Mouse (Mus musculus) kidney, postnatal 36 days (tissue): ENCODE measurements around the gene Foxp1.

Experiments used
- DNase-seq, 2 experiments: peaks; one replicate each; pipeline ENCODE4 v3.0.0; 2021 to 2022; ENCODE audit warnings: mixed read lengths in 2 of 2

Foxp1 gene

DNA sequence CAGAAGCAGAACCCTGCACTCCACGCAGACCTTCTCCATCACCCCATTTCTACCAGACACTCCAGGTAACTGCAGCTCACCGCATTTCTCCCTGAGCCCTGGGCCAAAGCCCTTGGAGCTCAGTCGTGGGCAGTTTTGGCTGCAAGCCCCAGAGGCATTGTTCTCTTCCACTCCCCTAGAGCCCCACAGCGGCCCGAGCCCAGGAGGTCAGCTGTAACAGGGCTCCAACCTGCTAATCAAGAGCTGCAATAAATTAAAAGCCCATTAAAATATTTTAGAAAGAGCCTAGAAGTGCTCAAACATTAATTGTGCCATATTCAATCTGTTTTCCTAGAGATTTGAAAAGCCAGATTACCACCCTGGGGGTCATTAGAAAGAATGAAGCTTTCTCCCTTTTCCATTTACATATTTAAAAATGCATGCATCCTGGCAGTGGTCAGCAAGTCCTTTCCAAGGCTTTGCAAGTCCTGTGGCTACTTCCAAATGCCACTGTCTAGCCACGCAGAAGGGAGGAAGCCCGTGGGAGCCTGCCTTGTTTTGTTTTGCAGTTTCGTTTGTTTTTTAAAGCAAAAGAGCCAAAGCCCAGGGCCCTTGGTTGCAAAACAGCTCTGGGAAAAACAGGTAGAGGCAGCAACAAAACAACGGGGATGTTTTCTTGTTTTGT lies 83.2 kb downstream of the Foxp1 start:
- DNase-seq = peak; percentile 34 to 53

DNA sequence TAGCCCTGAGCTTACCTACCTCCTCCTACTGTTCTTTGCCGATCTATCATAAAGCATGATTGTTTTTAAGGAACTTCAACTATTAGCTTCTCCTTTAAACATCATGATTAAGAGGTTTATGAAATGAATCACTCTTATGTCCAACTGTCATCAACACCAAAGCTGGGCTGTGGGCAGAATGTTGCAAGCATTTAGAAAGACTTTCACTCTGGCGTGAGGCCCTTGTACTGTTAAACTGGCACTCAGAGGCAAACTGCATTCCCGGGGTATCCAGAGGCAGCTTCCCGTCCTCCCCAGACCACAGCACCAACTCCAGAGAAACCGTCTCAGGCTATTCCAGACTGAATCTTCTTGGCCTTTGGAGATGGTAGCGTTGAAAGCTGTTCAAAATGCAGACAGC lies 86.2 kb downstream of the Foxp1 start:
- DNase-seq = no peak

DNA sequence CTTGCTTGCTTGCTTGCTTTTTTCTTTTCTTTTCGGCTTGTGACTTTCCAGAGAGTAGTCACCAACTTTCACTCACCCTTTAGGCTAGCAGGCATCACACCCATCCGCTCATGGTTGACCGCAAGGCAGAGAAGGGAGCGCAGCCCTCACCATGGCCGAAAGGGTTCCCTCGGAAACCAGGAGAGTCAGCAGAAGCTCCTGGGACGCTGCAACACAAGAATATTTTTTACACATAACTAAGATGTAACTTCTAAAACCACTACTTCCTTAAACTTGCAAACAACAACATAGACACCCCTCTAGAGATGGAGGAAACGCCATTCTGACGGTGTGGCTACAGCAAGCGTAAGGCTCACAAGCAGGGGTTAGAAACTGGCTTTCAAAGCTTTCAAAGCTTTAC lies 87.4 kb downstream of the Foxp1 start:
- DNase-seq = peak in 1 of 2 experiments; percentile 11

DNA sequence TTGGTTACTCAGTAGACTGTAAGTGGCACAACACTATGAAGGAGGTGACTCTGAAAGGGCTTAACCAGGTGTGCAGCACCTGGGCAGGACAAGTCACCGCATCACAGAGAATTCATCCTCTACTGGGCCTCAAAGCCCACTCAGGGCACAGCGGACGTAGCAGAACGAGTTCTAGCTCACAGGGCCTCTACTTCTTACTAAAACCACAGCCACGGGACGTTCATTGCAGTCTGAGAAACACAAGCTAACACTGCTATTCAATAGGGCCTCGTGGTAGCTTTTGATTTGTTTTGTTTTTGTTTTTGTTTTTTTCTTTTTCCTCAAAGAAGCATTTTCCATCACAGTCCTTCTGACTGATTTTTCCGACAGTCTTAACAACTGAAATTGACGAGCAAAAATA lies 89.5 kb downstream of the Foxp1 start:
- DNase-seq = no peak

DNA sequence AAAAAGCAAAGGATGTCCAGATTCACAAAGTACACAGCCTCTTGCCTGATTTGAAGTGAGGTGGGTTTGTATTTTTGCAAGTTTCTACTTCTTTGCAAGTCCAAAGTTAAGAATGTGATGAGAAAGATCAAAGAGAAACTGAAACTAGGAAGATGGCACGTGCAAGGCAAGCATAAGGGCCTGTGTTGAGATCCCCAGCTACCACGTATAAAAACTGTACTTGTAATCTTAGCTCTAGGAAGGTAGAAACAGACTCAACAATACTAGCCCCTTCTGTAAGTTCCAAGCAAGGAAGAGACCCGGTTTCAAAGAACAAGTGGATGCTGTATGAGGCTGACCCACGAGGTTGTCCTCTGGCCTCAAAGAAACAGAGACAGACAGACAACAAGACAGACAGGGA lies 90.6 kb downstream of the Foxp1 start:
- no peak for DNase-seq

GRCm38 (mm10) chr6:99430560-99430959 lies 92.0 kb downstream of the Foxp1 start:
- no peak for DNase-seq

DNA sequence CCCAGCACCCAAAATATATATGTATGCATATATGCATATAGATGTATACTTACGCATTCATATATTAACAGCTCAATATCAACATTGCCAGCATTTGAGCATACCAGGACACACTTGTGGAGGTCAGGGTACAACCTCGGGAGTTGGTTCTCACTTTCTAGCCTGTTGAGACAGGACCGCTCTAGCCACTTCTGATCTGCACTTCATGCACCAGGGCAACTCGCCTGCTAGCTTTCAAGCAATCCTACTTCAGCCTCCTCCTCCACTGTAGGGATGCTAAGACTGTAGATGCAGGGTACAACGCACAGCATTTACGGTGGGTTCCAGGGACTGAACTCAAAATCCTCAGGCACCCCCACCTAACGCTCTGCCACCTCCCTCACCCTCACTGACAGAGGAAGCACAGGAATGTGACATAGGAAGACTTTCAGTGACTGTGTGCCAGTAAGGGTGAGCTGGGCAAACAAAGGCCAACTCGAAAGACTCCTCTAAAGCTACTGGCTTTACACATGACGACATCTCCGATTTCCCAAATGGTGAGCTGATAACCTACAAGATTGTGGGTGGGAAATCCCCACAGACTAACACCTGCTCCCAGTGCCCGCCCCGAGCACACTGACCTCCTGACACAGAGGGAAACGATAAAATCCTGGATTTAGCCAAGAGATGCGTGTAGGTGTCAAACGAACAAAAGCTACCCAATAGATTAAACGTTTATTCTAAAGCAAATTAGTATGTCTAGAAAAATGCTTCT lies 93.0 kb downstream of the Foxp1 start:
- DNase-seq = no peak

DNA sequence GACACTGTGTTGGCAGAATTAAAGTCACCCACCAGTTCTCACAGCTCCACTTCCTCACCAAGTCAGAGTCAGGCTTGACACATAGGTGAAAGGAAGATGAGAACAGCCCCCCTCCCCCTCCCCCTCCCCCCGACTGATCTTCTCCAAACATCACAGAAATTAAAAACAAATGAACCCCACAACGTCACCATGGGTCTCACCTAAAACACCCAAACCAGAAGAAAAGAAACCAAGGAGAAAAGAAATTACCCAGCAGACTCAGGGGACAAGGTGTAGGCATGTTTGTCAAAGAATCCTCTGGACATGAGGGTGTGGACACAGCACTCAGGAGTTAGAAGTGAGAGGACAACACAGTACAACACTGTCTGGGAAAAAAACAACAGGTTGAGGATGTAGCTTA lies 93.6 kb downstream of the Foxp1 start:
- no peak for DNase-seq

- no peak for DNase-seq
These were observed 95.2 kb downstream of the Foxp1 start for GRCm38 (mm10) chr6:99427301-99427700.

DNA sequence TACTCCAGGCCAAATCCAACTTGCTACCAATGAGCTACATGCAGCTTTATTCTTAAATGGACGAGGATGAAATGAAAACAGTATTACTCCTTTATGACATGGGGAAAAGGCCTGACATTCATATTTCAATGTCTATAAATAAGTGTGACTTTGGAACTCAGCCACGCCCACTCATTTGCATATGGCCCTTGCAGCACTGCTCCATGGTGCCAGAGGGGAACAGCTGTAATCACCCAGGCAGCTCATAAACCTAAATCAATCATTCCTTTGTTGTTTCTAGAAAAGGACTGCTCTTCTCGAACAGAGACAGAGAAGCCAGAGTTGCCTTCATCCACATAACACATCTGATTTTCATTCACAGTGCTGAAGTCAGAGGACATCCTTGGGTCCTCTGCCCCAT lies 97.5 kb downstream of the Foxp1 start:
- DNase-seq = peak in 1 of 2 experiments; percentile 14

DNA sequence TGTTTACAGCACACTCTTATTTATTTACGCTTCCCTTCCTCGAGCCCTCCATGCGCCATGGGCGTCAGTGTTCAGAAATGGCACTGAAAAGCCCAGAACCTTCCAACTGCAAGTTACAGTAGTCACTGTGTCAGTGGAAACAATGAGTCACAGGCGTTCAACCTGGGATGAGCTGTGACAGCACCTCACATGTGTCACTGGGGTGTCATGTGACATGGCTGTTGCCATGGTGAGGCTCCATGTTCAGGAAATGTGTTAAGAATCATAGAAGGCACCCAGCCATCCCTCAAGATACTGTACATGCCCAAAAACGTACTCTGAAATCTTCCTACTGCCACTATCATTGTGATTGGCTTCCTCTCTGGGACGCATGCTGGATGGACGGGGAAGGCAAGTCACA lies 101.9 kb downstream of the Foxp1 start:
- no peak for DNase-seq

- DNase-seq = no peak
These were observed 109.9 kb downstream of the Foxp1 start for GRCm38 (mm10) chr6:99412598-99412997.

GRCm38 (mm10) chr6:99409602-99410001 lies 112.9 kb downstream of the Foxp1 start:
- no peak for DNase-seq

- DNase-seq = no peak
These were observed 113.6 kb downstream of the Foxp1 start for GRCm38 (mm10) chr6:99408880-99409279.

DNA sequence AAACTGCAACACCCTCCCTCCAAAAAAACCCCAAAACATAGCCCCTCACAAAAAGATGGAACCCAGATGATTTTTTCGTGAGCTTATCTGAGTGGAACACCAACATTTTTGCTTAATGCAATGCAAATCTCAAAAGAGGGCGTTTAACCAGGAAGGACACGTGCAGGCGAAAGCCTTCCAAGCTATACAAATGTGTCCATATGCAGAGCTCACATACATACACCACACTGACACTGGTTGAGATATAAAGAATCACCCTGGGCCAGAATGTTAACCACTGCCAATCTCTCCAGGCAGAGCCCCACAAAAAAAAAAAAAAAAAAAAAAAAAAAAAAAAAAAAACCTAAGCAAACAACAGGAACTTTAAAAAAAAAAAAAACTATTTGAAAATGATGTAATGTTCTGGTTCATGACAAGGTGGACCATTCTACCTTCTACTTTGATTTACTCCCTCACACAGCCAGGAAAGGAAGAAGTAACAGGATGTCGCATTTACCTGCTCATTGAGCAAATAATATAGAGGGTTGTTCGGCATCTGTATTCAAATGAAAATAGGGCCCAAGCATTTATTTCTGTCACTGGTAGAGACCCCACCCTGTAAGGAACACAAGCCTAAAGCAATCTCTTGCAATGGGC lies 118.6 kb downstream of the Foxp1 start:
- DNase-seq = no peak

DNA sequence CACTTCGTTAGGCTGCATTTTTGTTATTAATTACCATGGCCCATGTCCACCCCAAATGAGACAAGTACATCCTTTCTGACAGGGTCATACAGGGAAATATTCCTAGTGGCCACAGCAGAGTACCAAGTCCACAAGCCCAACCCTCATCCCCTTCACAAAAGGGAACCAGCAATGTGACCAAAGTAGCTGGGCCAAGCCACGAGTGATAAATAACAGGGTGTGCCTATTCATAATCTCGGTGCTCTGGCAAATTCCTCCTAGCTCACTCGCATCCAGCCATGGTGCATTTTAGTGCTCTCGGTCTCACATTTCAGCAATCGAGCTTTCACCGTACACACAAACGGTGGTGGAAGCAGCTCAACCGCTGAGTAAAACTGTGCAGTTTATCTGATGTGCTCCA lies 119.6 kb downstream of the Foxp1 start:
- no peak for DNase-seq

GRCm38 (mm10) chr6:99402370-99402769 lies 120.2 kb downstream of the Foxp1 start:
- no peak for DNase-seq

DNA sequence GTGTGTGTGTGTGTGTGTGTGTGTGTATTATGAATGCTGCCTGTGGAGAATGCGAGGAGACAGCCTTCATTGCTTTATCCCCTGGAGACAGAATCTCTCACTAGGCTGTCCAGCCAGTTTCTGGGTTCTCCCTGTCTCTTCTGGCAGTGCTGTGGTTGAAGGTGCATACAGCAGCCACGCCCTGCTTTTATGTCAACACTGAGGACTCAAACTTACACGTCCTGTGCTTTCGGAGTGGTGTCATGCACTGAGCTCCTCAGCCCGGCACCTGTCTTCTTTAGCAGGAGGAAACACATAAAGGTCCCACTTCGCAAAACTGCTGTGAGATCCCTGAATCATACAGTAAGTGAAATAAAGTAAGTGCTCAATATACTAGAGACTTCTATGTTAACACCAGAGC lies 120.7 kb downstream of the Foxp1 start:
- no peak for DNase-seq

DNA sequence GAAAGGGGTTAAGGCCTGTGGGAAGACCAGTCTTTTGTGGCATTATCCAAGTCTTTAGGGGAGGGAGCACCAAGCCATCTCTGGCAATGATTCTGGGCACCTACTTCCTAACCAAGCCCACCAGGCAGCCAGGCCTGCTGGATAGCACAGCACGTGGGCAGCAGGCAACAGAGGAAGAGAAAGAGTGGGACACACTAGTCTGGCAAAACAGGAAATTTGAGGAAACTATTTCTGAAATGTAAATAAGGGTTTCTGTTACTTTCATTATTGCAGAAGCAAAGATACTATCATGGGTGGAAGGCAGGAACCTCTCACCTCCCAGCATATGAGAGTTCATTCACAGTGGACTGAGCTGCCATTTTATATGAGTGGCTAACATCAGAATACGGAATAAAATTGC lies 121.3 kb downstream of the Foxp1 start:
- no peak for DNase-seq

DNA sequence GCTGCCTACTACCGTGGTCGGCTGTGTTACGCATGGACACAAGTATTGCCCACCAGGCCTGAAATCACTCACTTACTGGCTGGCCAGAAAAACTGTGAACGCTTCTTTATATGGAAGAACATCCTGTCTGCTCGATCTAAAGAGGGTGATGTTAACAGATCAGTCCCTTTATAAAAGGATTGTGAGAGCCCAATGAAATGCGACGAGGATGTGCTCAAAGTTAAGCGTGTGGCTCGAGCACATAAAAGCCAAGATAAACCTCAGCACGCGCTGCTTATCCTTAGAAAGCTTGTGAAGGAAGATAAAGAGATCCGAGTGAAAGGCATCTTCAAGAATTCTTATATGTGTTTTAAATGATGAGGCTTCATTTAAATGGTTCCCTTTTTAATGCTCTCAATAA lies 126.8 kb downstream of the Foxp1 start:
- DNase-seq = no peak

DNA sequence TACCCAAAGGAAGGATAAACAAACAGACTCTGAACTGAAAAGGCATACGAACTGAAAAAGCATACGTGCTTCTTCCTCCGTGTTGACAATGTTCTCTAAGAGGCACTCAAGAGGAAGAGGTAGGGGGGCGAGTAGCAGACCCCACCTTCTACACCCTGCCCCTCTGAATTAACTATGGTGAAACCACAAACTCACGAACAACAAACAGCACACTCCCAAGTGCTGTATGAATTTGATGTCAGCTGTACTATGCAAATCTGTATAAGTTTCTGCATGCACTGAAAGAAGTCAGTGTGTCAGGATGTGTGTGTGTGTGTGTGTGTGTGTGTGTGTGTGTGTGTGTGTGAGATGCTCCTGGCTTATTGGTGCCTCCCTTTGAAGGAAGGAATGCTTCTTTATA lies 127.7 kb downstream of the Foxp1 start:
- no peak for DNase-seq

GRCm38 (mm10) chr6:99392484-99392883 lies 130.0 kb downstream of the Foxp1 start:
- no peak for DNase-seq

- peak; percentile 23 to 36 for DNase-seq
These were observed 133.5 kb downstream of the Foxp1 start for GRCm38 (mm10) chr6:99388741-99389675.
